Mouse (Mus musculus): Measurements from ENCODE around the gene St3gal5.

GRCm38 (mm10) chr6:72159861-72160395 lies 62.5 kb downstream of the St3gal5 start:
- TF ChIP-seq MAX (IDR thresholded peaks at IDR 0.05) (no peak), CEBPB (IDR thresholded peaks at IDR 0.05; ENCODE audit: low read depth) (no peak), CTCF (IDR thresholded peaks at IDR 0.05; ENCODE audit: control insufficient read depth, insufficient read depth, insufficient read length) (no peak), USF1 (IDR thresholded peaks at IDR 0.05; ENCODE audit: low read depth) (no peak), MYOG (IDR thresholded peaks at IDR 0.05; ENCODE audit: control insufficient read depth, extremely low read depth, insufficient read length) (no peak), MYOD1 (IDR thresholded peaks at IDR 0.05; ENCODE audit: control insufficient read depth, insufficient read length, low read depth) (no peak)
